Mouse (Mus musculus) kidney, embryonic 14.5 days (tissue): ENCODE data around the gene Cwc25. TPM values are rescaled to one million over a fixed set of nuclear protein-coding genes. Genes with fewer than 3 reads are reported as not detected.

Experiments
- ATAC-seq: fragments of 200-750 bp; cut with Nextera tagmentation; 2 replicates; pipeline ENCODE4 v1.8.0; 2017; ENCODE audit warnings: moderate number of reproducible peaks, mild to moderate bottlenecking, moderate TSS enrichment, moderate library complexity; ENCODE audit not compliant: low FRiP score, low TSS enrichment
- H3K27ac ChIP-seq: fragments of 300-500 bp; sonication (generic); 2 replicates; pipeline ENCODE4 v1.5.1; 2014; ENCODE audit warnings: low read depth, mild to moderate bottlenecking, low read length, moderate library complexity, mixed read lengths
- H3K27me3 ChIP-seq: fragments of 300-500 bp; sonication (generic); 2 replicates; pipeline ENCODE4 v1.6.1; 2014; ENCODE audit warnings: mild to moderate bottlenecking, low read length; ENCODE audit not compliant: control insufficient read depth, insufficient read depth
- H3K36me3 ChIP-seq: fragments of 300-500 bp; sonication (generic); 2 replicates; pipeline ENCODE4 v1.6.1; 2014; ENCODE audit warnings: low read length, mixed read lengths; ENCODE audit not compliant: control insufficient read depth, insufficient read depth
- H3K4me1 ChIP-seq: fragments of 300-500 bp; sonication (generic); 2 replicates; pipeline ENCODE4 v1.6.1; 2014; ENCODE audit warnings: low read length, mixed read lengths; ENCODE audit not compliant: control insufficient read depth, insufficient read depth
- H3K4me2 ChIP-seq: fragments of 300-500 bp; sonication (generic); replicated peaks from 2 replicates; pipeline ENCODE4 v1.6.1; 2014; ENCODE audit warnings: low read depth, mild to moderate bottlenecking, low read length
- H3K4me3 ChIP-seq: fragments of 300-500 bp; sonication (generic); 2 replicates; pipeline ENCODE4 v1.5.1; 2014; ENCODE audit warnings: mild to moderate bottlenecking, low read length
- H3K9ac ChIP-seq: fragments of 300-500 bp; sonication (generic); 2 replicates; pipeline ENCODE4 v1.6.1; 2014; ENCODE audit warnings: low read depth, mild to moderate bottlenecking, low read length, moderate library complexity
- H3K9me3 ChIP-seq: fragments of 300-500 bp; sonication (generic); 2 replicates; pipeline ENCODE4 v1.6.1; 2016; ENCODE audit warnings: low read length; ENCODE audit not compliant: control insufficient read depth
- WGBS: fragments of 180-500 bp; shearing (Covaris S2); extraction: QIAGEN DNeasy Blood & Tissue Kit; methylation state at CpG from one replicate; pipeline ENCODE4 v1.1.7; 2014; 5-methylcytosine and 5-hydroxymethylcytosine counted together
- microRNA-seq: library from miRNA; unstranded; fragments of <30 nt; microRNA quantifications from one replicate; pipeline ENCODE4, GENCODE M21; 2016
- polyA plus RNA-seq: library from polyadenylated mRNA; unstranded; fragments of >200 nt; fragmentation: Nextera tagmentation; extraction: Ambion mirVana; gene quantifications from 2 replicates; pipeline ENCODE4 v1.2.1, GENCODE M21; 2014

The Cwc25 gene
- polyA plus RNA-seq, 1 experiment from 2014 or later: 13.7 TPM

DNA sequence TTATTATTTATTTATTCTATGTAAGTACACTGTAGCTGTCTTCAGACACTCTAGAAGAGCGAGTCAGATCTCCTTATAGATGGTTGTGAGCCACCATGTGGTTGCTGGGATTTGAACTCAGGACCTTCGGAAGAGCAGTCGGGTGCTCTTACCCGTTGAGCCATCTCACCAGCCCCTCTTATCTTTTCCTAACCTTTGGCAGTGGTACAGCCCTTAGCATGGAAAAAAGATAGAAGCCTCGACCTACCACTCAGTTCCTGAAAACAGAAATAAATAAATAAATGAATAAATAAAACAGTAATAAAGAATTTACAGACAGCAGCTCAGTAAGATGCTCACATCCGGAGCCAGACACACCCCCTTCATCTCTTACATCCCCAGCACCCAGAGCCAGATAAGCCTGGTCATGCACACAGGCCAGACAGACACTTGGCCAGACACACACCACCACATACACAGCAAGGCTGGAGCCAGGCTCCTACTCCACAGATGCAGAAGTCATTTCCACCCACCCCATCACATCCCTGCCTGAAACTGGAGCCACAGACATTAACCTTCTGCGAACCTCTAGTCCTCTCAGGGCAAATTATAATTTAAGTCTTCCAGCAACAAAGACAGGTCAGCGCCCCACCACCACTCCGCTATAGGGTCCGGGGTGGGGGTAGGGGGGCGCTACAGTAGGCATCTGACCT lies 69.0 kb downstream of the Cwc25 start:
- H3K9ac ChIP-seq: peak overlapping the region; percentile 88
- no peak for ATAC-seq
- 39% methylated on average over 11 of the region's 11 CpGs for WGBS
- H3K9me3 ChIP-seq: no peaks in the 10 kb centered on the region
- peaks cover 49% of the 10 kb centered on the region for H3K4me1 ChIP-seq
- peaks cover 9% of the 10 kb centered on the region; the same call in 1 of the 2 replicates for H3K36me3 ChIP-seq
- peak overlapping the region; percentile 79 for H3K4me3 ChIP-seq
- H3K27me3 ChIP-seq: no peaks in the 10 kb centered on the region
- H3K27ac ChIP-seq: no peak overlapping the region
- H3K4me2 ChIP-seq: peak overlapping the region; percentile 91

DNA sequence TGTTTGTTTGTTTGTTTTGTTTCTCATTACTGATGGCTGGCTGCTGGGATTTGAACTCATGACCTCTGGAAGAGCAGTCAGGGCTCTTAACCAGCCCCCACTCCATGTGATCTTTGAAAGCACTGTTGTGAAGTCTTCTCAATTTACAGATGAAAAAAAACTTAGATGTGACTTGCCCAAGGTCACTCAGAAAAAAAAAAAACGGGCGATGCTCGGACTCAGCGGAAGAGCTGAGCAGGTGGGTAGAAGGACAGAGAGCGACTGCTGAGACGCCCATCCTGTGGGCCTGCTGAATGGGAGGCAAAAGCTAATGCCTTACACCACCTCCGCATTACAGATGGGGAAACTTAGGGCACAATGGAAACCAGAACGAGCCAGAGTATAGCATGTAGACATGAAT lies 69.7 kb downstream of the Cwc25 start:
- Histone ChIP-seq H3K9me3 (no peaks in the 10 kb centered on the region), H3K36me3 (peaks cover 16% of the 10 kb centered on the region), H3K4me3 (no peak overlapping the region), H3K4me1 (peaks cover 45% of the 10 kb centered on the region), H3K4me2 (no peak overlapping the region), H3K9ac (no peak overlapping the region), H3K27ac (no peak overlapping the region), H3K27me3 (no peaks in the 10 kb centered on the region)
- ATAC-seq: no peak
- WGBS: 66% methylated on average over 8 of the region's 8 CpGs

DNA sequence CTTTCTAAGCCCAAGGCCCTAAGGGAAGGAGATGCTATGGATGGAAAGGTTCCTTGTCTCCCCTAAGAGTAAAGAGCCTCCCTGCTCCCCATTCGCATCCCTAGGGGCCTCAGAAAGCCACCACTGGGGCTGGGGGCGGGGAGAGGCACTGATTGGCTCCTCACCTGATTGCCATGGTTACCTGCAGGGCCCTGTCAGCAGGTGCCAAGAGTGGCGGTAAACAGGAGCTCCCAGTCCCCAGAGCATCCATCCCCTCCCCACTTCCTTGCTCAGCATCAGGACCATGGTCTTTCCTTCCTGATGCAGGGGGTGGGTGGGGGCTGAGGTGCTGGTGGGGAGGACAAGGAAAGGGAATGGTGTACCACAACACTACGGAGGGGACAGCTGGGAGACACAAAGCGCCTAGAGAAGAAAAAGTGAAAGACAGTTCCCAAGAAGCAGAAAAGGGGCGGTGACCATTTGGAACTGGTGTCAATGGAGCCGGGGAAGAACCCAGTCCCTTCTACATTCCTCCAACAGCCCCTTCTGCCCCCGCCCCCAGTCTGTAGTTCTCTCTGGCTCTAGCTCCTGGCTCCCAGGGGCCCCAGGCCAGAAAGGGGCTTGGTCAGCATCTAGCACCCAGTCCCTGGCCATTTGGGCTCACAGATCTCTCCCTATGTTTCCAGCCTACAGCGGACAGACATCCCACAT lies 70.5 kb downstream of the Cwc25 start:
- Histone ChIP-seq H3K9ac (0 out of 2 replicates have a peak overlapping the region, but pooled peaks have one; percentile 23), H3K27ac (no peak overlapping the region), H3K9me3 (no peaks in the 10 kb centered on the region), H3K4me1 (peaks cover 39% of the 10 kb centered on the region), H3K27me3 (no peaks in the 10 kb centered on the region), H3K4me3 (no peak overlapping the region), H3K4me2 (peak overlapping the region; percentile 19; the same call in 1 of the 2 replicates), H3K36me3 (peaks cover 24% of the 10 kb centered on the region)
- WGBS: 37% methylated on average over 9 of the region's 9 CpGs
- no peak for ATAC-seq

Small RNA genes lying within 50 kb of the gene (microRNA-seq; reads per million reads assigned to microRNA genes)
- gene Mir8102: not detected

Other genes starting within 250 kb of the Cwc25 start
- 0.97 and 1.1 TPM in 2 replicates for gene Srcin1, start 190.4 kb downstream of the Cwc25 start, polyA plus RNA-seq
- 6.3 and 6.9 TPM in 2 replicates for gene Epop, start 136.9 kb downstream of the Cwc25 start, polyA plus RNA-seq
- gene Mllt6, start 103.1 kb downstream of the Cwc25 start, polyA plus RNA-seq: 5.7 and 10.0 TPM in 2 replicates
- 30.5 and 34.2 TPM in 2 replicates for gene Cisd3, start 80.7 kb downstream of the Cwc25 start, polyA plus RNA-seq
- 19.3 and 23.1 TPM in 2 replicates for gene Pcgf2, start 66.1 kb downstream of the Cwc25 start, polyA plus RNA-seq
- 525 and 539 TPM in 2 replicates for gene Psmb3, start 63.2 kb downstream of the Cwc25 start, polyA plus RNA-seq
- 1.9 and 2.6 TPM in 2 replicates for gene Pip4k2b, start 21.9 kb downstream of the Cwc25 start, polyA plus RNA-seq
- gene 1700001P01Rik, start 9.4 kb upstream of the Cwc25 start, polyA plus RNA-seq: 0.56 TPM in 1 of 2 replicates, not detected in the other
- gene Rpl23, start 15.9 kb upstream of the Cwc25 start, polyA plus RNA-seq: 695 and 947 TPM in 2 replicates
- gene Lasp1, start 32.4 kb upstream of the Cwc25 start, polyA plus RNA-seq: 46.9 and 57.2 TPM in 2 replicates
- gene B230217C12Rik, start 74.2 kb upstream of the Cwc25 start, polyA plus RNA-seq: 8.6 and 11.3 TPM in 2 replicates
- gene Fbxo47, start 117.6 kb upstream of the Cwc25 start, polyA plus RNA-seq: 0.33 and 0.47 TPM in 2 replicates
- gene Plxdc1, start 219.9 kb upstream of the Cwc25 start, polyA plus RNA-seq: 0.69 and 1.7 TPM in 2 replicates
- 9.3 and 16.2 TPM in 2 replicates for gene Arl5c, start 229.6 kb upstream of the Cwc25 start, polyA plus RNA-seq